ENCODE assay signal across 13 mouse cellular contexts in genomic region chr16:89863264-89863663, GRCm38 (mm10).
DNase-seq lines count a peak whose midpoint lies in the region; ATAC-seq lines count a peak whose summit lies in the region.
"Had no signal": no experiment of that assay in that cellular context is flagged by ENCODE, and none has a peak within 500 bp of the region (broad histone marks: within the 10 kb centered on the region; RNA-seq: fewer than 3 reads in every experiment).

No protein-coding gene starts in this region.

- no peaks in the 10 kb centered on the region for H3K27me3 ChIP-seq in midbrain, embryonic 12.5 days
- H3K27me3 ChIP-seq in midbrain, embryonic 14.5 days (ENCODE audit: control insufficient read depth, insufficient read depth, low read length): no peaks in the 10 kb centered on the region
- no peaks in the 10 kb centered on the region for H3K27me3 ChIP-seq in hindbrain, embryonic 12.5 days
- H3K27me3 ChIP-seq: heart, embryonic 15.5 days; liver, embryonic 15.5 days had no signal

- no peak overlapping the region for H3K4me3 ChIP-seq in midbrain, embryonic 12.5 days
- H3K4me3 ChIP-seq in midbrain, embryonic 14.5 days (replicated peaks; ENCODE audit: low read depth, low read length): no peak overlapping the region
- no peak overlapping the region for H3K4me3 ChIP-seq in hindbrain, embryonic 12.5 days
- H3K4me3 ChIP-seq: heart, embryonic 15.5 days; liver, embryonic 15.5 days had no signal

- DNase-seq in midbrain, embryonic 14.5 days: no peak
- DNase-seq in embryo, embryonic 11 days: peak; percentile 63
- peak; percentile 10 for DNase-seq in yolk sac, embryonic 10.5 days (ENCODE audit: low spot score)
- no peak for DNase-seq in thymus, postnatal 36 days
- no peak for DNase-seq in frontal cortex, adult 2 months (ENCODE audit: extremely low spot score in 1 of 2, low spot score in 1 of 2)
- DNase-seq: cerebellum, adult 9-10 months; kidney, adult 2 months; right cerebral cortex, postnatal 14 days had no signal

- no peak overlapping the region for H3K9ac ChIP-seq in midbrain, embryonic 12.5 days (replicated peaks)
- no peak overlapping the region for H3K9ac ChIP-seq in midbrain, embryonic 14.5 days (replicated peaks; ENCODE audit: low read length)
- H3K9ac ChIP-seq in hindbrain, embryonic 12.5 days: no peak overlapping the region
- H3K9ac ChIP-seq: heart, embryonic 15.5 days; liver, embryonic 15.5 days had no signal

- ATAC-seq in midbrain, embryonic 12.5 days (ENCODE audit: low FRiP score, low read depth): peak; percentile 66
- no peak for ATAC-seq in midbrain, embryonic 14.5 days (ENCODE audit: low FRiP score, low TSS enrichment)
- ATAC-seq in hindbrain, embryonic 12.5 days (ENCODE audit: low FRiP score): peak; percentile 70
- ATAC-seq: activated CD4-positive, CD25-positive, alpha-beta regulatory T cell, adult 4 months had no signal

- H3K27ac ChIP-seq in midbrain, embryonic 12.5 days (replicated peaks): no peak overlapping the region
- no peak overlapping the region for H3K27ac ChIP-seq in midbrain, embryonic 14.5 days (replicated peaks; ENCODE audit: low read depth, low read length)
- no peak overlapping the region for H3K27ac ChIP-seq in hindbrain, embryonic 12.5 days
- H3K27ac ChIP-seq: heart, embryonic 15.5 days; liver, embryonic 15.5 days had no signal

- no peaks in the 10 kb centered on the region for H3K9me3 ChIP-seq in midbrain, embryonic 12.5 days
- no peaks in the 10 kb centered on the region for H3K9me3 ChIP-seq in midbrain, embryonic 14.5 days (ENCODE audit: control insufficient read depth, low read length)
- no peaks in the 10 kb centered on the region for H3K9me3 ChIP-seq in hindbrain, embryonic 12.5 days (replicated peaks)
- H3K9me3 ChIP-seq: heart, embryonic 15.5 days; liver, embryonic 15.5 days had no signal

- H3K4me1 ChIP-seq in midbrain, embryonic 12.5 days: peaks cover 21% of the 10 kb centered on the region
- H3K4me1 ChIP-seq in midbrain, embryonic 14.5 days (ENCODE audit: control insufficient read depth, insufficient read depth, low read length): peaks cover 5% of the 10 kb centered on the region; the same call in 1 of the 2 replicates
- peaks cover 23% of the 10 kb centered on the region for H3K4me1 ChIP-seq in hindbrain, embryonic 12.5 days
- H3K4me1 ChIP-seq: liver, embryonic 15.5 days had no signal

- WGBS in midbrain, embryonic 12.5 days: 20% methylated on average over 5 of the region's 5 CpGs
- WGBS in midbrain, embryonic 14.5 days: 17% methylated on average over 5 of the region's 5 CpGs
- 31% methylated on average over 5 of the region's 5 CpGs for WGBS in hindbrain, embryonic 12.5 days

- H3K36me3 ChIP-seq in midbrain, embryonic 12.5 days: peaks cover 10% of the 10 kb centered on the region
- peaks cover 12% of the 10 kb centered on the region; the same call in 1 of the 2 replicates for H3K36me3 ChIP-seq in midbrain, embryonic 14.5 days (ENCODE audit: control insufficient read depth, insufficient read depth, low read length)
- H3K36me3 ChIP-seq in hindbrain, embryonic 12.5 days: peaks cover 22% of the 10 kb centered on the region; the same call in 1 of the 2 replicates
- H3K36me3 ChIP-seq: heart, embryonic 15.5 days; liver, embryonic 15.5 days had no signal

- H3K4me2 ChIP-seq in midbrain, embryonic 12.5 days (replicated peaks): no peak overlapping the region; the same call in 1 of the 2 replicates
- H3K4me2 ChIP-seq in midbrain, embryonic 14.5 days (ENCODE audit: low read length): no peak overlapping the region
- no peak overlapping the region for H3K4me2 ChIP-seq in hindbrain, embryonic 12.5 days (replicated peaks)
- H3K4me2 ChIP-seq: heart, embryonic 15.5 days; liver, embryonic 15.5 days had no signal

Comparison
In these comparisons a context has a peak if more than half of its experiments do, and no peak if none do; other contexts are left out.
1. DNase-seq: peak in embryo, embryonic 11 days (single experiment) and yolk sac, embryonic 10.5 days (single experiment); none in midbrain, embryonic 14.5 days (single experiment), thymus, postnatal 36 days (0 of 2) and frontal cortex, adult 2 months (0 of 2).